Mouse (Mus musculus): ENCODE measurements at regions not wholly inside any gene's neighbourhood (a gene's known extent, or its start where the extent isn't known, plus 50 kb on each side); places are given as distances from the start of the nearest gene placed in this dataset.

DNA sequence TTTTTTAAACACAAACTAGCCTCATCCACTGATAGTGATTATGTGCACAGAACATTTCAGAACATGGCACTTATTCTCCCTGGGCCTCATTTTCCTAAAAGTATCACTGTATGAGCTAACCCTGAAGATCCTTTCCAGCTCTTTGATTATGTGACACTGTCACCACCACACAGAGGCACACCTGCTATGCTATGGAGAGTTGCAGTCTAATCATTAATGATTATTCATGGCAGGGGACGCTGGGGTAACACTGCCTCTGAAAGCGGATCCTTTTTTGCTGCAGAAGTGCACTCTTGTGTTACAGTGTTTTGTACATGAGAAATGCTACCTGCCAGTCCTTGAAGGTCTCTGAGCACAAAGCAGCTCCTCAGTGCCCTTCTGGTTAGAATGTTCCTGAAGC is 615.3 kb upstream of the Fbxo33 start:
- no peak for DNase-seq (ENCODE audit: low spot score)

DNA sequence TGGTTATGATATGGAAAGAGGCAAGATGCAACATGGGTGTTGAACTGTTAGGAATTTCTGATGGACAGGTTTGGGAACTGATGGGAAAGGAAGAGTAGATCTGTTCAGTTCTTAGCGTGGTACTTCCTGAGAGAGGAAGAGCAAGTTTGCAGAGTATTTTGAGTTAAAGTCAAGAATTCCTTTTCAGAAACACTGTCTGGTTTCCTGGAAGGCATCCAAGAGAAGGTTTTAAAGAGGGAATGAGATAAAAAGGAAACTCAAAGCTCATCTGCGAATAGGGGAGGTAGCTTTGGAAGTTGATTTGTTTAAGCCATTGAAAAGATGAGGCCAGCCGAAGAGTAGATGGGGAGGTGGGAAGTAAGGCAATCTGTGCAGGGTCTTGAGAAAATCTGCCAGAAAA is 603.4 kb upstream of the Fbxo33 start:
- DNase-seq (ENCODE audit: low spot score) = no peak

- no peak for DNase-seq (ENCODE audit: low spot score)
Observed at GRCm38 (mm10) chr12:59822435-59822834, 602.9 kb upstream of the Fbxo33 start.

GRCm38 (mm10) chr12:59821698-59822097 is 602.2 kb upstream of the Fbxo33 start:
- no peak for DNase-seq (ENCODE audit: low spot score)

DNA sequence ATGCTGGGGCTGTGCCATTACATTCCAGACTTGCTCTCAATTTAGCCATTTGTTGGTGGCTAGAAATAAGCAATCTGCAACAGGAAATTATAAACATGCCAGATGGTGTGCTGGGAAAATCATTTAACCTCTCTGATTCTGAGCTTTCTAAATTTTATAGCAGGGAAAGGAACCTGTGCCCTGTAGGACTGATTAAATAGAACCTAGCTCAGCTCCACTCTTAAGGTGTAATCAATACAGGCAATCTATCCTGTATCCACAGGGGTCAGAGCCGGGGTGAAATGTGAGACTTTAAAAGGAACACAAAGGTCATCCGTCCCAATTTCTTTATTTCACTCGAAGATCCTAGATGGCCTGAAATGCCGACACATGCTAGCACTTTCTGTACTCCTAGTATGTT is 596.4 kb upstream of the Fbxo33 start:
- no peak for DNase-seq (ENCODE audit: low spot score)

DNA sequence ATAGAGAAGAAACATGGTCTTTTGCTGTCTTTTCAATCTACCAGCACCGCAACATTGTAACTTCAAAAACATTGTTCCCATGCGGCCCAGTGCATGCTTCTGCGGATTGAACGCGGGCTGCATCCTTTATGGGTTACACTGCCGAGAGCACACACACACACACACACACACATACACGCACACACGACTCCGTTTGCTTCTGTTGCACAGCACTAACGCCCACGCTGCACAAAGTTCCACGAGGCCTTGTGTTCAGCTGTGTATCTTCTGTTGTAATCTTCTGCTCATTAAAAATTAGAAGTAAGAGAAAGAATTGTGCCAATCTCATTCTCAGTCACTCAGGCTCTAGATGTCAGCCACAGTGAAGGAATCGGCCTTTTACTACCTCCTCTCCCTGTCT is 594.8 kb upstream of the Fbxo33 start:
- no peak for DNase-seq (ENCODE audit: low spot score)

DNA sequence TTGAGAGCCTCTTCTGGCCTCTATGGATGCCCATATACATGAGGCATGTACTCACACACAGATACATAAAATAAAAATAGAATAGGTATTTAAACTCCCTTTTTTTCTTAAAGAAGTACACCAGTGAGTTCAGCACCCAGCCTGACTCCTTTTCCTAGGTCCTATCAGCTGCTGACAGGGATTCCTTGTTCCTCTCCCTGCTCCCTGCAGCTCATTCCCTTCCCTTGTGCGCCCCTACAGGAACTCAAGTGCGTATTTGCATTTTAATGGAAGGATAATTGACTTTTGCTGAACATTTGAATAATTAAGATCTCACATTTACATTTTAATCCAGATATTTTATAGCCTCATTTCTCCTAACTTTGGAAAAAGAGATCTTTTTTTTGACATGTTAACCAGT is 589.7 kb upstream of the Fbxo33 start:
- no peak for DNase-seq (ENCODE audit: low spot score)

DNA sequence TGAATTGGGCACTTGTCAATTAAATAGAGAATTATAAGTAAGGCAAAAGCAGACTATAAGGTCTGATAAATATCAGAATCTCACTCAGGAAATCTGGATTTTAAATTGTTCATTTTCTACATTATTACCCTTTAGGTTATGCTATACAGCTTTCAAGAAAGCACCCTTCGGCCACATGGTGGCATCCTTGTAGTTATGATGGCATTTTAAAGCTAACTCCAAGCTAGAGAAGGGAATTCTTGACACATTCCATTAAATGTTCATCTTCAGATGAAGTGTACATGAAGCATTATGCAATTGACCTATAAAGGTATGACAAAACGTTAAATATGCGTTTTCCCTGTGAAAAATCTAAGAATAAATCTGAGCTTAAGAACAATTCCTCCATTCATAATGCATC is 578.5 kb upstream of the Fbxo33 start:
- no peak for DNase-seq (ENCODE audit: low spot score)

GRCm38 (mm10) chr12:59791473-59791872 is 571.9 kb upstream of the Fbxo33 start:
- no peak for DNase-seq (ENCODE audit: low spot score)

DNA sequence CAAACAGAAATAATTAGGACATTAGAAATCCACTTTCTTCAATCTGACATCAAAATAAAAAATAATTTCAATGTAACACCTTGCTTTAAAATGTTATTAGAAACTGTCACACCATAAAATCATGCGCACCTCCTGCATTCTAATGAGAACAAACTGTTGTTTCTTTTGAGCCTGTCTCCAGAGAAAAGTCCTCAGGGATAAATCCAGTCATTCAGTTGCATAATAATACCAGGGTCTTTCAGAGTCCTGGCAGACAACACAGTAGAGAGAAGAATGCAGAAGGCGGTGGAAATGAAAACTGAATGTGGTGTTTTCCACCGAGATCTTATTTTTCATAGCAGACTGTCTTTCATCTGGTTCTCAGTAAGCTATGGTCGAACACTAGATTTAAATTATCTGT is 567.3 kb upstream of the Fbxo33 start:
- no peak for DNase-seq (ENCODE audit: low spot score)

- no peak for DNase-seq (ENCODE audit: low spot score)
Observed at GRCm38 (mm10) chr12:59770980-59771379, 551.5 kb upstream of the Fbxo33 start.

DNA sequence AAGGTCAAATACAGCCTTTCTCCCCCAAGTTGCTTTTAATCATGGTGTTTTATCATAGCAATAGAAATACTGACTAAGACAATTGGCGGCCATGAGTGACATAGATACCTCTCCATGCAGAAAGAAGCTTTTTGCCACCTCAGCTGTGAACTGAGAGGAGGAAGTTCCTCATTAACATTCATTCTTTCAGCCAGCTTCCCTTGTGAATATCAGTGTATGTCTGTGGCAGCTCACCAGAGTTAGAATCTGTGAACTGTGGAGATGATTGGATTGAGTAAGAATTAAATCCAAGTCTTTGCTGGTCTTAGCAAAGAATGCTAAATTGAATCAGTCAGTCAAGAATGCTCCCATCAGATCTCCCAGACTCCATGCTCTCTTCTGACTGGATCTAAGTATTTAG is 542.7 kb upstream of the Fbxo33 start:
- no peak for DNase-seq (ENCODE audit: low spot score)

GRCm38 (mm10) chr12:59744768-59745167 is 525.2 kb upstream of the Fbxo33 start:
- DNase-seq (ENCODE audit: low spot score) = no peak

- DNase-seq (ENCODE audit: low spot score) = no peak
Observed at GRCm38 (mm10) chr12:59743211-59743610, 523.7 kb upstream of the Fbxo33 start.

- no peak for DNase-seq (ENCODE audit: low spot score)
Observed at GRCm38 (mm10) chr12:59724951-59725350, 505.4 kb upstream of the Fbxo33 start.

DNA sequence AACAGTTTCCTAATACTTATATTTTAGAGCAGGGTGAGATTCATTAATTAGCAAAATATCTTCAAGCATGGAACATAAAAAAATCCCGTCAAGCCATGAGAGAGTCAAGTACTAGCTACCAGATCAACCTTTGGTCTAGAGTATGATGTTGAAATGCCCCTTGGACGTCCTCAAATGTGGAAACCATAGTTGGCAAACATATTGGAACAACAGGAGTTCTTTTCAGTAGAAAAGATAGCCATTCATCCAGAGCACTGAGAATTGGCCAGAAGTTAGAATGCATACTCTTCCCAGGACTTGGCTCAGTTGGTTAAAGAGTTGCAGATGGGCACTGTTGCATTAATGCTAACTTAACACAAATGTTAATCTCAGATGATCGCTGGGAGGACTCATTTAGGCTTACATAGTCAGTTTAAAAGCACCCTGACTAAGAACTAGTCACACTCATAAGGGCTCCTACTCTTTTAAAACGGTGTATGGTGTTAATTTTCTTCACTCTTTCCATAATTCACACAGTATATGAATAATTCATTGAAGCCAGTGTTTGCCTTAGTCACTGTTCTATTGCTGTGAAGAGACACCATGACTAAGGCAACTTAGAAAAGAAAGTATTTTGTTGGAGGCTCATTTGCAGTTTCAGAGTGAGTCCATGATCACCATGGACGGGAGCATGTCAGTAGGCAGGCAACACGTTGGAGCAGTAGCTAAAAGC is 503.1 kb upstream of the Fbxo33 start:
- no peak for DNase-seq (ENCODE audit: low spot score)

DNA sequence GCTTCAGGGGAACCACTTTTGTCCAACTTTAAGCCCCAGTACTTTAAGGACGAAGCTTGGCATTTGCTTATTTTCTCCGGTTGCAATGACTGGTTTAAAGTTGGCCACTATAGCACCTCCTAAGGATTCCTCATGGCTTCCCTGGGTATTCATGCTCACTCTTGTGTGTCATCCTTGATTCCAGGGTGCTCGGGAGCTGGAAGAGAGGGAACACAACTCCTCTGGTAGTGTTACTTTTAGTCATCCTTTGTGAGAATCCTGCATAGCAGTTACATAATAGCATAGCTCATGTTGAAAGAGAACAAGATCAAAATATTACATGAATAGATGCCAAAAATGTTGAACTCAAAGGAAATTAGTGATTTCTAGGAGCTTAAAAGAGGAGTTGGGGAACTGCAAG is 493.7 kb upstream of the Fbxo33 start:
- DNase-seq (ENCODE audit: low spot score) = no peak

DNA sequence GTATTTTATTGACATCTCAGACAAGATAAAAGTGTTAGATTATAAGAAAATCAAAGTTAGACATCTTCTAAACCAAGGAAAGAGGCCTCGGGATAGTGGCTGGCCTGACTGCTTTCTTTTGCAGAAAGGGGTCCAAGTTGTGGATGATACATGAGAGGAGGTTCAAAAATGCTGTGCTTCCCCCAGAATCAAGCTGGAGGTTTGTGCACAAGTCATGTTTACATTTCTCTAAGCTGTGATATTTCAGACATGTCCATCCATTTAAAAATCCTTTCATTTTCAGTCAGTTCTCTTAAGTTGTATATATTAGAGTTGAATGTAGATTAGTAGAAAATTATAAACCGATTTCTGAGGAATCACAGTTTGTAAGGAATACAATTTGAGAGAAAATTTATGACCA is 463.7 kb upstream of the Fbxo33 start:
- DNase-seq (ENCODE audit: low spot score) = no peak

DNA sequence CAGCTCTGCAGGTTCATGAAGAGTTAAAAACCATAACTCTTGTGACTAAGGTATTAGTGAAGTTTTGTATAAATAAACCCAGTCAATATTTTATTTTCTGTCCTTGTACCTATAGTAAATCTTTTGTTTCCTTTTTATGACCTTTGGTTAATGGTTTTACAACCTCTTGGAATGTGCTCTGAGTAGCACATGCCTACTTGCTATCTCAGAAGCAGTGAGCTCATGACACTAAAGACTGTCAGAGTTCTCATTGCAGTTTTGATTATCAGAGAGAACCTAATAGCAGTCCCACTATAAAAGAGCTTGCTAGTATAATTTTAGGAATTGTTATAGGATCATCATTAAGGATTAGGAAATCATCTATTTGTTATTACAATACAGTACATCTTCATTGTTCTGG is 443.6 kb upstream of the Fbxo33 start:
- DNase-seq (ENCODE audit: low spot score) = no peak

- no peak for DNase-seq (ENCODE audit: low spot score)
Observed at GRCm38 (mm10) chr12:59630678-59631077, 411.2 kb upstream of the Fbxo33 start.

DNA sequence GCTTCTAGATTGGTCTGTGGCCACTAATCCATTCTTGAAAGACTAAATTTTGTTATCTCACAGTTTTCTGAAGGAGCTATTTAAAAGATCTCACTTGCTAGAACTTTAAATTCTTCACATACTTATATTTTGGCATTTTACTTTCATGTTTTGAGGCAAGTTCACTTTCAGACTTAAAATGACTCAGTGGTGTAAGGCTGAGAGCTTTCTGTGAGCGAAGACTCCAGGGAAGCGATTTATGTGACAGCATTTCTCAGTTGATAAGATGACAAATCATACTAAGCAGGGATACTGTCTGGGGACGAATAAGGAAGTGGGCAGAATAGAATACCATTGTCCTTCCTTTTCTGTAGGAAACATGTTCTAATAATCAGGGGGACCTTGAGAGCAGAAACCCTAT is 403.6 kb upstream of the Fbxo33 start:
- DNase-seq (ENCODE audit: low spot score) = no peak

GRCm38 (mm10) chr12:59621132-59621531 is 401.6 kb upstream of the Fbxo33 start:
- DNase-seq (ENCODE audit: low spot score) = no peak

DNA sequence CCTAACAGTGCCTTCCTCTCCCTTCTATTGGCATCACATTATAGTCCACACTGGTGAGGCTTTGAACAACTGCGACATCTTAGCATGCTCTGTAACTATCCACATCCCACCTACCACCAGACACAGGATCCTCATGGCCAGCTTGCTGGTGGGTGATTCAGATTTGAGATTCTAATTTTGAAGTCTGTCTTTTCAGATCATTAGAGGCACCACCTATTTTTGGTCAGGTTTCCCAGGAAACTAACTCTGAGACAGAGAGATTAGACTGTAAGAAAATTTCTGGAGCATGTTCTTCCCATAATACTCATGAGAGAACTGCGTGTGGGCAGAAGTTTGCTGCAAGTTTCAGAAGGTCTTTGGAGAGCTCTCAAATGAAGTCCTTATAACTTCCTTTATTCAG is 400.8 kb upstream of the Fbxo33 start:
- no peak for DNase-seq (ENCODE audit: low spot score)

DNA sequence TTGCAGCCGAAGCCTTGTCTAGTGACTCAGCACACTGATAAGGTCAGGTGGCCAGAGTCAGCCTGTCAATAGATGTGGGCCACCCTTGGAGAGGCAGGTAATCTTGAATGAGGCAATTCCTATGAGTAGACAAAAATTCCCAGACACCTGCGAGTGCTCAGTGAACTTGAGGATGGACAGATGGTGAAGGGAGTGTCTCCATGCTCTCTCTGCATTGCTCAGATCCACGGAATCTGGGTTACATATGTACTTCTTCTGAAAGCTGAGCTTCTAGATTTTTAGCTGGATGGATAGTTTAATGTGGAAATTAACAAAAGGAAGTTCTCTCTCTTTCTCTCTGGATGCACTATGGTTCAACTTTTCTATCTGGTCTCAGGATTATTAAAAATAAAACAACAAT is 396.6 kb upstream of the Fbxo33 start:
- no peak for DNase-seq (ENCODE audit: low spot score)

DNA sequence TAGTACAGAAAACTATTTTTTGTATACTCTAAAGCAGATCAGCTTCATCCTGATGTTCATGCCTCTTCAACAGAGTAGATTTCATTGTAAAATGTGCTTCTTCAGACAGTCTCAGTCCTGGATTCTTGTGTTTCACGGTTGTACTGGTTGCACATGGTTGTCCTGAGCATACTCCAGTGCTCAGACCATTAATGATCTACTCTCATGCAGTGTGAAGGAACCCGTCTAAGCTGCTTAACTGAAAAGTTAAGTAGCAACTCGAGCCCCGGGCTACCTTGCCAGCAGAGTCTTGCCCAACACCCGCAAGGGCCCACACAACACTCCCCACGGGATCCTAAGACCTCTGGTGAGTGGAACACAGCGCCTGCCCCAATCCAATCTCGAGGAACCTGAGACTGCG is 380.3 kb upstream of the Fbxo33 start:
- no peak for DNase-seq (ENCODE audit: low spot score)

Data from urinary bladder, postnatal 14 days (tissue).